Mouse (Mus musculus) thymus, adult 2 months (tissue): ENCODE results near the gene Ell.

ENCODE experiments used
- CTCF ChIP-seq: fragments of 200-500 bp; IDR thresholded peaks from 2 replicates; pipeline ENCODE4 v1.5.1; 2012; ENCODE audit warnings: mild to moderate bottlenecking, control low read depth, low read length, moderate library complexity, borderline replicate concordance; ENCODE audit not compliant: control insufficient read depth, poor library complexity, insufficient read depth; ENCODE audit errors: extremely low read depth
- POLR2A ChIP-seq: fragments of 200-500 bp; IDR thresholded peaks from 2 replicates; pipeline ENCODE4 v1.6.1; 2012; ENCODE audit warnings: mild to moderate bottlenecking, low read length, control low read depth, moderate library complexity; ENCODE audit not compliant: control insufficient read depth, poor library complexity, insufficient read depth; ENCODE audit errors: extremely low read depth

- TF ChIP-seq CTCF (no peak), POLR2A (no peak)
These were observed 803 bp downstream of the Ell start for GRCm38 (mm10) chr8:70540013-70540506.
